Mouse (Mus musculus) lung, postnatal 0 days (tissue): ENCODE results near the gene Cd79b. TPM values are rescaled to one million over a fixed set of nuclear protein-coding genes. Genes with fewer than 3 reads are reported as not detected.
"Not testable (repeated sequence)": the region's sequence is repeated elsewhere in the genome, so short reads cannot be mapped to it uniquely, and the experiment has no call there.

Experiments
- ATAC-seq: fragments of 200-750 bp; cut with Nextera tagmentation; 2 replicates; pipeline ENCODE4 v1.8.0; 2017; ENCODE audit warnings: moderate library complexity
- DNase-seq: peaks from one replicate; pipeline ENCODE4 v3.0.0-alpha.2; 2016; ENCODE audit warnings: low spot score
- H3K27ac ChIP-seq: fragments of 300-500 bp; sonication (generic); 2 replicates; pipeline ENCODE4 v1.5.1; 2014; ENCODE audit warnings: antibody characterized with exemption, mild to moderate bottlenecking, low read length, mixed read lengths
- H3K27me3 ChIP-seq: fragments of 300-500 bp; sonication (generic); replicated peaks from 2 replicates; pipeline ENCODE4 v1.6.1; 2014; ENCODE audit warnings: low read length, mixed read lengths; ENCODE audit not compliant: insufficient read depth
- H3K36me3 ChIP-seq: fragments of 300-500 bp; sonication (generic); 2 replicates; pipeline ENCODE4 v1.6.1; 2014; ENCODE audit warnings: low read length, mixed read lengths; ENCODE audit not compliant: insufficient read depth
- H3K4me1 ChIP-seq: fragments of 300-500 bp; sonication (generic); 2 replicates; pipeline ENCODE4 v1.6.1; 2014; ENCODE audit warnings: antibody characterized with exemption, low read depth, low read length, mixed read lengths; ENCODE audit not compliant: insufficient read depth
- H3K4me2 ChIP-seq: fragments of 300-500 bp; sonication (generic); replicated peaks from 2 replicates; pipeline ENCODE4 v1.6.1; 2014; ENCODE audit warnings: low read depth, mild to moderate bottlenecking, low read length, moderate library complexity, mixed read lengths
- H3K4me3 ChIP-seq: fragments of 300-500 bp; sonication (generic); 2 replicates; pipeline ENCODE4 v1.5.1; 2014; ENCODE audit warnings: low read depth, low read length
- H3K9ac ChIP-seq: fragments of 300-500 bp; sonication (generic); replicated peaks from 2 replicates; pipeline ENCODE4 v1.6.1; 2014; ENCODE audit warnings: low read depth, mild to moderate bottlenecking
- H3K9me3 ChIP-seq: fragments of 300-500 bp; sonication (generic); 2 replicates; pipeline ENCODE4 v1.6.1; 2016; ENCODE audit warnings: low read length, mixed read lengths
- CTCF ChIP-seq: IDR thresholded peaks from 2 replicates; pipeline ENCODE4 v1.5.1; 2016; ENCODE audit warnings: antibody characterized with exemption, mild to moderate bottlenecking
- EP300 ChIP-seq: IDR thresholded peaks from 2 replicates; pipeline ENCODE4 v1.6.1; 2016; ENCODE audit warnings: antibody characterized with exemption, mild to moderate bottlenecking, control low read depth
- WGBS: fragments of 180-500 bp; shearing (Covaris S2); extraction: QIAGEN DNeasy Blood & Tissue Kit; methylation state at CpG from one replicate; pipeline ENCODE4 v1.1.7; 2014; 5-methylcytosine and 5-hydroxymethylcytosine counted together
- polyA plus RNA-seq: library from polyadenylated mRNA; unstranded; fragments of >200 nt; fragmentation: Nextera tagmentation; extraction: Ambion mirVana; gene quantifications from 2 replicates; pipeline ENCODE4 v1.2.1, GENCODE M21; 2015

The Cd79b gene
- polyA plus RNA-seq, 1 experiment from 2014 or later: 11.8 TPM

DNA sequence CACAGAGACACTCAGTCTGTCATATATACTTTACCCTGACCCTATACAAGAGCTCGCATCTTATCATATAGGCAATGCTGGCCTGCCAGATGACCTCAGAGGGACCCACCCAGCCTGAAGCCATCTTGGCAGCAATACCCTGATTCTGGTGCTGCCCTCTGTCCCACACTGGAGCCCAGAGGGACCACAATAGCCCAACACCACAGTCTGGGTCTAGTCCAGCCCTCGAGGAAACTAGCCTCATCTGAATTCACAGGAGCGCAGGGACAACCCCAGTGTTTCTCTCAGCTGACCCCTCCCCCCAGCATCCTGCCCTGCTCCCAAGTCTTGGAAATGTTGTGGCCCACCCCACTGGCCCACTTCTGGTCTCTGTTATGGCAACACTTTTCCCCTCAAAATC, 36.7 kb upstream of the Cd79b start:
- Histone ChIP-seq H3K9me3 (no peaks in the 10 kb centered on the region), H3K27ac (no peak overlapping the region), H3K36me3 (no peaks in the 10 kb centered on the region), H3K4me2 (no peak overlapping the region), H3K4me3 (no peak overlapping the region), H3K4me1 (no peaks in the 10 kb centered on the region), H3K27me3 (no peaks in the 10 kb centered on the region), H3K9ac (no peak overlapping the region)
- ATAC-seq (no peak), DNase-seq (no peak)
- WGBS: 43% methylated on average over 3 of the region's 3 CpGs
- no peak for TF ChIP-seq CTCF
- TF ChIP-seq EP300: no peak

DNA sequence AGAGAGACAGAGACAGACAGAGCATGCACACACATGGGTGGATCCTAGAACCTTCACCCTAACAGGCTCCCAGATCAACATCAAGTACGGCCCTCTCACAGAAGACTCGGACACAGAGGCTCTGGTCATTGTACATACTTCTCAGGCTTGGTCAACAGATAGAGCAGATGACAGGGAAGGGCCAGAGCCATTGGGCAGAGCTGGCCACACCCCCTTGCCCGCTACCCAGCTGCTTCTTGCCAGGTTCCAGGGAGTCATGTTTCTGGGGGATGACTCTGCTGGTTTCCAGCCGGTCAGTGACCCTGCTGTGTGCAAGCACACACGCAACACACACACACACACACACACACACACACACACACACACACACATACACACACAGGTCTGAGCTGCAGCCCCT, 36.3 kb upstream of the Cd79b start:
- 43% methylated on average over 5 of the region's 5 CpGs for WGBS

DNA sequence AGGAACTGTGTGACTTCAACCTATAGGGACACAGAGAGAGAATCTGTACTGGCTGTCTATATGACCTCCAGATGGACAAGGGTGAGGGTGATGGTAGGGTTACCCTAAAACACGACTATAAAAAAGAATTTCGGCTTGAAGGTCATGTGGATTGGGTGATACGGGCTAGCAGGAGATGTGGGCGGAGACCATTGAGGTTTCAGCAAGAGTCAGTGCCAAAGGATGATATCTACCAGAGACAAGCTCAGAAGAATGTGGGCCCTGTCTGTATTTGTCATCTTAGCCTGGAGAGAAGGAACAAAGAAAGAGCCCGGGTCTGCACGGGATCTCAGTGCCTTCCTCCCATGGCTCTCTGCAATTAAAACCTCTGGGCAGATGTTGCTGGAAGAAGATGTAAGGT, 35.2 kb upstream of the Cd79b start:
- WGBS: 70% methylated on average over 6 of the region's 6 CpGs
- no peak overlapping the region for H3K27ac ChIP-seq
- no peak for TF ChIP-seq CTCF
- H3K36me3 ChIP-seq: no peaks in the 10 kb centered on the region
- ATAC-seq: no peak
- H3K4me2 ChIP-seq: no peak overlapping the region
- no peaks in the 10 kb centered on the region for H3K9me3 ChIP-seq
- DNase-seq: no peak
- H3K4me3 ChIP-seq: no peak overlapping the region
- H3K4me1 ChIP-seq: no peaks in the 10 kb centered on the region
- H3K27me3 ChIP-seq: no peaks in the 10 kb centered on the region
- no peak overlapping the region for H3K9ac ChIP-seq

More for the DNA sequence above, 36.3 kb upstream of the Cd79b start:
- H3K4me2 ChIP-seq: no peak overlapping the region
- H3K9me3 ChIP-seq: no peaks in the 10 kb centered on the region
- ATAC-seq (peak; percentile 49), DNase-seq (peak; percentile 41)
- H3K27ac ChIP-seq: no peak overlapping the region
- no peak overlapping the region for H3K9ac ChIP-seq
- H3K4me1 ChIP-seq: no peaks in the 10 kb centered on the region
- H3K27me3 ChIP-seq: no peaks in the 10 kb centered on the region
- TF ChIP-seq EP300: no peak
- no peak for TF ChIP-seq CTCF
- H3K4me3 ChIP-seq: no peak overlapping the region
- H3K36me3 ChIP-seq: no peaks in the 10 kb centered on the region

DNA sequence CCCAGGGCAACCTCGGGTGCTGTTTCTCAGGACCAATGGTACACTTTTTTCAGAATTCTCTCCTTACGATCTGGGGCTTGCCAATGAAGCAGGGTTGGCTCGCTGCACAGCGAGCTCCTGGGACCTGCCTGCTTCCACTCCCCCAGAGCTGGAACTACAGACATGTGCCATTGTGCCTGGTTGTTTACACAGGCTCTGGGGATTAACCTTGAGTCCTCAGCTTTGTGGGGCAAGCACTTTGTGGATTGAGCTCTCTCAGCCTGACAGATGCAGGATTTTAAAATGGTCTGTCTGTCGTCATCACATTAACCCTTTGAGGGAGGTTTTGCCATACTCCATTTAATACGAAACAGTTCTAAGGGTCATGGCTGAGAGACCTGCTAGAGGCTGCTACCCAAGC, 30.3 kb upstream of the Cd79b start:
- ATAC-seq: no peak
- Histone ChIP-seq H3K9me3 (no peaks in the 10 kb centered on the region), H3K27me3 (no peaks in the 10 kb centered on the region), H3K36me3 (no peaks in the 10 kb centered on the region), H3K4me2 (no peak overlapping the region), H3K4me3 (no peak overlapping the region), H3K9ac (no peak overlapping the region), H3K27ac (no peak overlapping the region), H3K4me1 (no peaks in the 10 kb centered on the region)
- DNase-seq: no peak
- 34% methylated on average over 6 of the region's 6 CpGs for WGBS
- TF ChIP-seq EP300 (no peak), CTCF (no peak)

DNA sequence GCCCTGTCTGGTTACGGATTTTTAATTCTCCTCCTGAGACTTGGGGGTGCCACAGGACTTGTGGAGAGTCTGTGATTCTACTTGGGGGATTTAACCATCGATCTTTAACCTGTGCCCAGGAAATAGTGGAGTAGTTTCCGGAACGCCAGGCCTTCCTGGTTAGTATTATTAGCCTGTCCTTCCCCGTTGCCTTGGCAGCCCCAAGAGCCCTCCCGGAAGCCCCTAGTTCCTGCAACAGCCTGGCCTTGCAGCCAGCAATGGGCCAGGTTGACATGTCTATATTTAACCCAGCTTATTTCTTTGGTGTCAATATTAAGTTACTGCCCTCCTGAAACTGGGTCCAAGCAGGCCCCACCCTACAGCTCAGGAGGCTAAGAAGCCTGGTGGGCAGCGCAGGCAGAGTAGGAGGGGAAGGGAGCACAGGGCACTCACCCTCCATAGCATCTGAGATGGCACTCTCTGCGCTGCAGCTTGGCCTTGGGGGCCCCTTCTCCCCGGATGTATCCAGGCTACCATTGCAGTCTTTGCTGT, 26.5 kb upstream of the Cd79b start:
- Histone ChIP-seq H3K36me3 (no peaks in the 10 kb centered on the region), H3K9me3 (no peaks in the 10 kb centered on the region), H3K4me2 (no peak overlapping the region), H3K27ac (no peak overlapping the region), H3K9ac (no peak overlapping the region), H3K4me1 (no peaks in the 10 kb centered on the region), H3K4me3 (no peak overlapping the region), H3K27me3 (no peaks in the 10 kb centered on the region)
- DNase-seq (no peak), ATAC-seq (no peak)
- WGBS: 62% methylated on average over 9 of the region's 9 CpGs
- TF ChIP-seq EP300 (no peak), CTCF (no peak)

DNA sequence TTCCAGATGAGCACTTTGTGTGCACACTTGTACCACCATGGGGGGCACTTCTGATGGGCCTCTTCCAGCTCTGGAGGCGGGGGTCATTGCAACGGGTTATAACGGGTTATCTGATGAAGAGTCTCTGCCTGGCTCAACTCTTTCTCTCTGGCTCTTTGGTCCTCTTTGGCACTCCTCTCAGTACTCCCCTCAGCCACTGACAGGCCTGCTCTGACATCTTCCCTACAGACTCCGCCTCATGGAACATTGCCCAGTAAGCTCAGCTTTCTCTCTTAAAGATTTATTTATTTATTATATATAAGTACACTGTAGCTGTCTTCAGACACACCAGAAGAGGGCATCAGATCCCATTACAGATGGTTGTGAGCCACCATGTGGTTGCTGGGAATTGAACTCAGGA, 24.8 kb upstream of the Cd79b start:
- WGBS: 83% methylated on average over 4 of the region's 4 CpGs
- ATAC-seq, H3K4me1 ChIP-seq, H3K9me3 ChIP-seq, H3K9ac ChIP-seq, H3K36me3 ChIP-seq, H3K27ac ChIP-seq, H3K27me3 ChIP-seq, H3K4me3 ChIP-seq, H3K4me2 ChIP-seq: not testable (repeated sequence)
- DNase-seq: peak; percentile 41

DNA sequence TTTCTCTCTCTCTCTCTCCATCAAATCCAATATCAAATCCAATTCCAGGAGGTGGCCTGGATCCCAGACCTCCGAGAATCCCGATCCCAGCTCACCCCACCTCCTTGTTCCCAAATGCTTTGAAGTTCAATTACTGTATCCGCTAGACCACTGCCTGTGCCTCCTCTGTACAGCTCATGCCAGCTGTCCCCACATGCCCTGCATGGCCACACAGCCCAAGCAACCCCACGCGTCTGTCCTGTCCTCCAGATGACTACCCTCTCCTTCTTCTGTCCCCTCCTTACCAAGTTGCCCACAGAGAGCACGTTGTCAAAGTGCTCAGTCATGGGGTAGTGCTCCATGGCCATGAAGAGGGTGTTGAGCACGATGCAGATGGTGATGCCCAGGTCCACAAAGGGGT, 24.3 kb upstream of the Cd79b start:
- Histone ChIP-seq H3K9me3 (no peaks in the 10 kb centered on the region), H3K4me1 (no peaks in the 10 kb centered on the region), H3K4me3 (no peak overlapping the region), H3K27ac (no peak overlapping the region), H3K4me2 (no peak overlapping the region), H3K9ac (no peak overlapping the region), H3K27me3 (no peaks in the 10 kb centered on the region), H3K36me3 (no peaks in the 10 kb centered on the region)
- TF ChIP-seq CTCF (no peak), EP300 (no peak)
- no peak for DNase-seq
- 77% methylated on average over 7 of the region's 7 CpGs for whole genome bisulfite sequencing
- ATAC-seq: no peak
